Mouse (Mus musculus): ENCODE measurements around the gene Grm4. TPM values are rescaled to one million over a fixed set of nuclear protein-coding genes. Genes with fewer than 3 reads are reported as not detected.

The Grm4 gene
- total RNA-seq, 2 experiments from 2014 or later: 0.08 to 0.24 TPM

DNA sequence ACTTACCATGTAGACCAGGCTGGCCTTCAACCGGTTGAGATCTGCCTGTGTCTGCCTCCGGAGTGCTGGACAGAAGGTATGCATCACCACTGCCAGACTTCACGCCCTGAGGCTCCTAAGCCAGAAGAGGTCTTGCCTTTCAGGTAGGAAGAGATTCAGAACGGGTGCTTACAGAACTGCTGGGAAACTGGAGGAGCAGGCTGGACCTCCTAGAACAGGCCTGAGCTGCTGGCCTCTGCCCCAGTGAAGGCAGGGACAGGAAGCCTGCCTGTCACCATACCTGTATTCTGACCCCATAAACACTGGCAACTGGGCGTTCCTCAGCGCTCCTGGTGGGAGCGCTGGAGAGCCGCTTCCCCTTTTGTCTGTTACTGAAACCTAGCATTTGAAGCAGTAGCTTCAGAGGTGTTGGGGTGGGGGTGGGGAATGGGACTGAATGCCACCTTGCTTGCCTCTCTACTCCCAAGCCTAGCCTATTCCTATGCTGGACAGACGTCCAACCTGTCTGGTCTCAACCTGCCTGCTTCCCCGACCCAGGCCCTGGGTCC lies 30.3 kb upstream of the Grm4 start:
- DNase-seq: no peak

- no peak for DNase-seq
Measured at GRCm38 (mm10) chr17:27549234-27549633, 28.0 kb upstream of the Grm4 start.

DNA sequence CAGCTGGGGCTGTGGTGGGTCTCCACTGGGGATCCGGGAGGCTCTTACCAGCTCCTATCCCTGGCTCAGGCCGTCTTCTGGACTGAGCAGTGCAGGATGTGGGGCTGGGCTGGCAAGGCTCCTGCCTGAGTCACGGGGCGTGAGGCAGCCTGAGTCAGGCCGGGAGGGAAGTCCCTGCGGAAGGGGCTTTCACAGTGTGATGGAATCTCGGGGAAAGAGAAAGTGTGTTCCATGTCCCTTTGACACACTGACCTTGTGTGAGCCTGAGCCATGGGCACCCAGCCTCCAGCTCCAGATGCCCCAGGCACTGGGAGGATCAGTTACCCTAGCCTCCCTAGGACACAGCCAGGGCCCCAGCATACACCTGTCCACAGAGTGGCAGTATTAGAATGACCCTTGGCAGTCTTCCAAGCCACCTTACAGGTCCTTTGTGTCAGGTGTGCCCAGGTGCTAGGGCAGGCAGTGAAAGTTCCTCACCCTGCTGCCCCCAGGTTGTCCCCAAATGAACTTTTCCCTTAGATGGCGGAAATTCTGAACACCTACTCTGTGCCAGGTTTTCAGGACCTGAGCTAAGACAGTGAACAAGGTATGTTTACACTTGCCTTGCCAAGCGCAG lies 26.2 kb upstream of the Grm4 start:
- DNase-seq: peak; percentile 57

DNA sequence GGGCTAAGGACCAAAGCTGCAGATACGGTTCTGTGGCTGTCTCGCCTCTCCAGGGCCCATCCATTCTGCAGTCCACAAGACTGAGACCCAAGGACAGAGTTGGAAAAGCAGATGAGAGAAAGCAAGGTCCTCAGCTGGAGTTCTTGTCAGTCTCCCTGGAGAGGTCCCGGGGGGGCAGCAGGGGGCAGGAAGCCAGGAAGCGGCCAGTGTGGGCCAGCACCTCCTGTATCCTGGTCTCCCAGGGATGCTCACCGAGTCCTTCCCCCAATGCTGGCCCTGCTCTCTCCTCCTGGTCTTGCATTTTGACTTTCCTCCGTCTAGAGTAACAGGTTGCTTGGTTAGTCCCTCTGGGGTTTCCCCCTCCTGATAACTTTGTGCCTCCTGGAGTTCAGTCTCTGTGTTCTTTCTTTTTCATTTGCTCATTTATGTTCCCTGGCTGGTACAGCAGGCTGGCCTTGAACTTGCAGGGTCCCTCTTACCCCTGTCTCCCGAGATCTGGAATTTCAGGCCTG lies 25.4 kb upstream of the Grm4 start:
- no peak for DNase-seq

DNA sequence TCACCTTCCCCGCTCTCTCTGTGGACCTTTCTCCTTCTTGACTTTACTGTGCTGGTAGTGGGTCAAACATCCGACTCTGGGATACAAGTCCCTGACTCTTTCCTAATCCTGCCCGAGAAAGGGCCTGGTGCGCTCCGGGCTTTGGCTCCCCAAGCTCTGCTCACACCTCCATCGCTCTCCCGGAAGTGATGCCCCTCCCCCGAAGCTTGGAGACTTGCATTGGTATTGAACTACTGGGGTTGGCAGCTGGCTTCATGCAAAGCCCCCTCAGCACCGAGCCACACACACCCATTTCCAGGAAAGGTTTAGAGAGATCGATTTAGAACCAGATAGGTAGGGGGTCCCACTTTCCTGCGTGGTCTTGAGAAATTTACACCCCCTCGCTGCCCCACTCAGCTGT lies 24.8 kb upstream of the Grm4 start:
- DNase-seq: no peak

- DNase-seq: no peak
Measured at GRCm38 (mm10) chr17:27544551-27544950, 23.3 kb upstream of the Grm4 start.

GRCm38 (mm10) chr17:27541984-27542383 lies 20.8 kb upstream of the Grm4 start:
- DNase-seq: no peak

DNA sequence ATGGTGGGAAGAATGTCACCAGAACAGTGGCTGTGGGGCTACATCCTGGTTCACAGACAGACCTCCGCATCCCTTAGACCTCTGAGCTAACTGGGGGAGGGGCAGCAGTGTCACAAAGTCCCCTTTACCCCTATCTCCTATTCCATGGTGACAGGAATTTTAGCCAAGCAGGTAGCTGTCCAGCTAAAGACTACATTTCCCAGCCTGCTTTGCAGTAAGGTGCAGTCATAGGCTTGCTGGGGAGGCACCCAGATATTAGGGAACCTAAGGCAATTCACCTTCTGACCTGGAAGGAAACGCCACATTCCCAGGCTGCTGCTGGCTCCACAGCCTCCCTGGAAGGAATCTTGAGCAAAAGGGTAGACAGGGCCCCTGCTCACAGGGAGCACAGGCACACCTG lies 20.1 kb upstream of the Grm4 start:
- no peak for DNase-seq

- DNase-seq: peak; percentile 63
Measured at GRCm38 (mm10) chr17:27534718-27535117, 13.5 kb upstream of the Grm4 start.

- DNase-seq: no peak
Measured at GRCm38 (mm10) chr17:27533354-27533753, 12.2 kb upstream of the Grm4 start.

DNA sequence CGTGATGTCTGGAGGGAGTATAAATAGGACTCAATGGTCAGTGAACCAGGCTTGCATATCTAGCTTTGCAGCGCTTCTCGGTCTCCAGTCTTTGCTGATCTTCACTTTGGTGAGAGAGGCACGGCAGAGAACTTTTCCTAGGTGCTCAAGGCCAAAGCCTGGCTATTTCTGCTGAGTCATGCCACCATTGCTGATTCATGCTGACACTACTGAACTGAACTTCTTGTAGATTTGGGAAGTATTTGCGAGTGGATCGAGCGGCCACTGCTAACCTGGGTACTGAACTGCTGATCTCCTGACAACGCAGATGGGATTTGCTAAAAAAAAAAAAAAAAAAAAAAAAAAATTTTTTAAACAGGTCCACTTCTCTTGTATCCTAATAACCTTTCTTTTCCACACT lies 10.9 kb upstream of the Grm4 start:
- no peak for DNase-seq

- DNase-seq: no peak
Measured at GRCm38 (mm10) chr17:27528767-27529166, 7.6 kb upstream of the Grm4 start.

GRCm38 (mm10) chr17:27528030-27528429 lies 6.8 kb upstream of the Grm4 start:
- DNase-seq: no peak

GRCm38 (mm10) chr17:27527188-27527587 lies 6.0 kb upstream of the Grm4 start:
- no peak for DNase-seq

GRCm38 (mm10) chr17:27523121-27523520 lies 1.9 kb upstream of the Grm4 start:
- no peak for DNase-seq

GRCm38 (mm10) chr17:27520557-27520956 lies 646 bp downstream of the Grm4 start:
- no peak for DNase-seq

DNA sequence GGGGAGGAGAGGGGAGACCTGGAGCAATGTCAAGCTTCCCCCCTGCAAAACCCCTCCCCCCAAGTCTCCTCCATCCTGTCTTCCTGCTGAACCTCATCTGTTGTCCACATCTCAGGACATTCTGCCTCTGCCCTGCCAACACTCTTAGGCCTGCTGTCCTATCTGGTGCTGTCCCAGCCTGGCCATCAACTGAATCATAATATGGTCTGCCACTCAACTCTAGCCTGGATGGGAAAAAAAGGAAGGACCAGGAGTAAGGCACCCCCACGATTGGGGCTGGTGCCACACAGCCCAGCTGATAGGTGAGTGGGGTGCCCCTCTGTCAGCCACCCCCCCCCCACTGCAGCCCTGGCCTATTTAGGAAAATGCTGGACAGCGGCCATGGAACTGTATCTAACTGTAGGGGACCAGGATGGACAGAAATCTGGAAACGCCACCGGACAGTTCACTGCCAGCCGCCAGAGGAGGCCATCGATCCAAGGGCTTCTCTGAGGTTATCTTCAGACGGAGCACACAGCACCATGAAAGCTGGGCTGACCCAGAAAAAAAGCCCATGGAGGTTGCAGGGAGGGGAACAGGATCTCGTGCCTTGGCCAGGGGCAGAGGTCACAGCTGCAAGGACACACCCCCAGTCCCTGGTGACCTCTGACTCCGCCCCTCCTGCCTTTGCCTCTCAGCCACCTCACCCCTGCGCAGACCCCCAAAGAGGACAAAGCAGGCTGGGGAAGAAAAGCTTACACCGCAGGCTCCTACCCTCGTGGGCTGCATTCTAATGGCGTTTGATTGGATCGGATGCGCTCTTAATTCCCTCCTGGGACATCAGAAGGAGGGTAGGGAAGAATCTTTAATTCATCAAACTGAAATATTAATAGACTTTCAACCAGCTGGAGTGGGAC lies 2.3 kb downstream of the Grm4 start:
- DNase-seq: no peak

DNA sequence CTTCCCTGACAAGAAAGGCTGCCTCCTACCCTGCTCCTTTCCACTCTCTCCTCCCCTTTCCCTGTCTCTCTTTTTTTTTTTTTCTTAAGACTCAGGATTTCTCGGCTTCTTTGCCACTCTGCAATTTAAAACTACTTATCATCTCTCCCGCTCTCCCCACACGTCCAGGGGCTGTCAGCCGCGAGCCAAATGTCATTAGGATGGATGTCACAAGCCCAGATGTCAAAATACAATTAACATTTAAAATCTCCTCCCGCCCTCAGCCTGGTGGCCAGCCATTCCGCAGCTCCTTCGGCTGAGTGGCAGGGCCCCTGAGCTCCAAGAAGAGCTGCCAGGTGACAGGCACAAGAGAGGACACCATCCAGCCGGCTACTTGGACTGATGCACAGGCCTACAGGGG lies 2.9 kb downstream of the Grm4 start:
- no peak for DNase-seq

GRCm38 (mm10) chr17:27513916-27514762 lies 7.1 kb downstream of the Grm4 start:
- DNase-seq: no peak

DNA sequence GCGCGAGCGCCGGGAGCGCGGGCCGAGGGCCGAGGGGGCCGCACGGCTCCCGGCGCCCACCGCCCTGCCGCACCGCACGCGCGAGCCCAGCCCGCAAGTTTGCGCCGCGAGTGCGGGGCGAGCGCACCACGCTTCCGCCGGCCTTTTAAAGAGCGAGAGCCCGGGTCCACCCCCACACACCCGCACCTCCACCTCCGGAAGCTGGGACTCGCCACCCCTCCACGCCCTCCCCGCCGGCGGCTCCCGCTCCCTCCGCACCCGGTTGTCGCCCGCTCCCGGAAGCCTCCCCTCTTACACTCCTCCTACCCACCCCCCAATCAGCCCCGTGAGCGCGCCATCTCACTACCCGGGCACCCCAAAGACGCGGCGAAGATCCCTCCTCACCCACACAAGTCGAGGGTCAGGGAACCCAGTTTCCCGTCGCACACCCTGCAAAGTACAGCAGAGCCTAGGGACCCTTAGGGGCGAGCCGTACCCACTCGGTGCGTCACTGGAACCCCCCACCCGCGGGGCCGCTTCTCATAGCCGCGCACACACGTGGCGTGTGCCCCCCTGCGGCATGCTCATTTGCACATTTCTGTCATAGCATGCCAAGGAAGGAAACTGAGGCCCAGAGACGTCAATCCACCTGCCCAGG lies 7.8 kb downstream of the Grm4 start:
- DNase-seq: no peak

- DNase-seq: no peak
Measured at GRCm38 (mm10) chr17:27512619-27513161, 8.5 kb downstream of the Grm4 start.
